Mouse (Mus musculus) ES-E14 (cell line): ENCODE measurements around the gene Prss16.

Experiments used
- HCFC1 ChIP-seq: IDR thresholded peaks from 2 replicates; pipeline ENCODE4 v1.6.1; 2012; ENCODE audit warnings: low read length, inconsistent platforms, borderline replicate concordance; ENCODE audit not compliant: insufficient read depth
- MAFK ChIP-seq: IDR thresholded peaks from 2 replicates; pipeline ENCODE4 v1.6.1; 2014; ENCODE audit warnings: mild to moderate bottlenecking, low read depth, low read length, inconsistent platforms; ENCODE audit not compliant: insufficient read depth

DNA sequence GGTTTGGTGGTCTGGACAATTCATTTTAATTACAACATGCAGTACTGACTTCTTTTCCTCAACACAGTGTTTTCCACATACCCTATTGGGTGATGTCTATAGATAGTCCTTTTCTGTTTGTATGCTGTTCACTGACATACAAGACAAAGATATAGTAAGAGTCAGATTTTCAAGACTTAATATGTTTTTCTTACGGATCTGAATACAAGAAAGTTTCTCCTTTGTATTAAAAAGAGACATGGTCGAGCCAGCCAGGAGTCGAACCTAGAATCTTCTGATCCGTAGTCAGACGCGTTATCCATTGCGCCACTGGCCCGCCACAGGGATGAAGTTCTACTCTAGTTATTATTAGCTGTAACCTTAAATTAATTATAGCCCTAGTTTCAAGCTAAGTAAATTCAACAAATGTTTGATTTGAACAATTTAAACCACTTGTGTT is 11.4 kb upstream of the Prss16 start:
- TF ChIP-seq MAFK (peak; percentile 89), HCFC1 (no peak)
